In the genomic region with DNA sequence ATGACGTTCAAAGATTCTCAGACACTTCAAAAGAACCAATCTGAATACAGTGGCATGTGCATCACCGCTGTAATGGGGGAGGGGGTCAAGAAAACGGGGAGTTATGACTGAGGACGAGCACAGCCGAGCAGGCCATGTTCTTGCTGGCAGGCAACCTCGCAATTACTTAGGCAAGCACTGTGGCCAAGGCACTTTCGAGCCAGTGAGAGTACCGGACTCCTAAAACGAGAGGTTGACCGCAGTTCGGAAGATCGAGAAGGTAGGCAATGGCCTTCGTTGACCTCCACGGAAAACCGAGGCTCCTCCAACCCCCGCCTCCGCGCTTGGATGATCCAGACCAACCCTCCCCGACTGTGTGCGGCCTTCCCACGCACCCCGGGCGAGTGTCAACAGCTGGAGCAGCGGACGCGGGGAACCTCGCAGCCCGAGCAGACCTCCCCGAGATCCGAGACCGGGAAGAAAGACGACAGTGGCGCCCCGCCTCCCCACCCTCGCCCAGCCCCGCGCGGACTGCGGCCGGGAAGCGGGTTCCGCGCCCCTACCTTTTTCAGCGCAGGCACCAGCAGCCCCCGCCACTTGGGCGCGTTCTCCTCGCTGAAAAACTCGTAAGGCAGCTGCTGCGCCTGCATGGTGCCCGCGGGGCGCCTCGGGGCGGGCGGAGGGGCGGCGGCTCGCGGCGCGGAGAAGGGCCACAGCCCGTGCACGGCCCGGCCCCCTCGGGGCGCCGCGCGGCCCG, we compare ENCODE assay signal across 8 mouse cellular contexts. TPM values are rescaled to one million over a fixed set of nuclear protein-coding genes. Genes with fewer than 3 reads are reported as not detected.
A peak's percentile ranks its signal among the peaks of the same experiment; 100 is the strongest.
DNase-seq lines count a peak whose midpoint lies in the region; ATAC-seq and TF ChIP-seq lines count a peak whose summit lies in the region.

No protein-coding gene starts in this region.

- peak; percentile 53 for DNase-seq in 416B (ENCODE audit: low read depth)
- peak; percentile 69 for DNase-seq in adrenal gland, postnatal 25 days
- DNase-seq in heart, adult 2 months: peak; percentile 73 to 77
- peak; percentile 48 to 56 for DNase-seq in kidney, adult 8-10 months
- peak; percentile 72 for DNase-seq in liver
- peak; percentile 60 for DNase-seq in midbrain, postnatal 0 days (ENCODE audit: low spot score)
- peak; percentile 48 to 55 for DNase-seq in spleen, postnatal 36 days (ENCODE audit: low spot score in 2 of 2)

- H3K4me1 ChIP-seq in embryonic facial prominence, embryonic 13.5 days: peaks cover 18% of the 10 kb centered on the region
- peaks cover 4% of the 10 kb centered on the region for H3K4me1 ChIP-seq in heart, adult 2 months (ENCODE audit: control insufficient read depth, insufficient read depth, low read length)
- H3K4me1 ChIP-seq in midbrain, postnatal 0 days (ENCODE audit: insufficient read depth, low read length): peaks cover 11% of the 10 kb centered on the region

- peak overlapping the region; percentile 94 for H3K27ac ChIP-seq in embryonic facial prominence, embryonic 13.5 days
- H3K27ac ChIP-seq in heart, adult 2 months: peak overlapping the region; percentile 72
- H3K27ac ChIP-seq in midbrain, postnatal 0 days (ENCODE audit: low read depth, low read length): peak overlapping the region; percentile 90

- ATAC-seq in embryonic facial prominence, embryonic 13.5 days (ENCODE audit: insufficient number of reproducible peaks, insufficient read depth, low FRiP score, low TSS enrichment, low read depth): peak; percentile 38; the same call in 1 of the 2 replicates
- peak; percentile 38 for ATAC-seq in midbrain, postnatal 0 days (ENCODE audit: low FRiP score)

- under 1% methylated on average over 55 of the region's 71 CpGs for WGBS in embryonic facial prominence, embryonic 13.5 days
- WGBS in heart, adult 2 months: 1% methylated on average over 70 of the region's 71 CpGs
- WGBS in midbrain, postnatal 0 days: 1% methylated on average over 65 of the region's 71 CpGs

- H3K79me2 ChIP-seq in heart, adult 2 months (replicated peaks; ENCODE audit: control insufficient read depth, insufficient read depth, low read length): peaks cover 3% of the 10 kb centered on the region

- H3K9me3 ChIP-seq in embryonic facial prominence, embryonic 13.5 days: no peaks in the 10 kb centered on the region
- no peaks in the 10 kb centered on the region for H3K9me3 ChIP-seq in midbrain, postnatal 0 days (ENCODE audit: low read length)

- intact Hi-C loops in heart, adult 2 months (cut with DNase I): loop anchor here (2.0 to 5.0 kb wide), 3 partner anchors 25 to 582 kb away; a partner anchor contains a TSS

- no peak for TF ChIP-seq POLR2A in heart, adult 2 months (IDR thresholded peaks at IDR 0.05; ENCODE audit: insufficient read depth, low read depth, low read length)

- no peak for TF ChIP-seq EP300 in heart, adult 2 months (IDR thresholded peaks at IDR 0.05; ENCODE audit: insufficient read depth, low read depth, low read length)

- TF ChIP-seq CTCF in heart, adult 2 months (IDR thresholded peaks at IDR 0.05): no peak
- no peak for TF ChIP-seq CTCF in midbrain, postnatal 0 days (IDR thresholded peaks at IDR 0.05)

- peak overlapping the region; percentile 94 for H3K9ac ChIP-seq in embryonic facial prominence, embryonic 13.5 days
- peak overlapping the region; percentile 99 for H3K9ac ChIP-seq in heart, adult 2 months (ENCODE audit: low read depth, low read length)
- peak overlapping the region; percentile 94 for H3K9ac ChIP-seq in midbrain, postnatal 0 days (replicated peaks; ENCODE audit: low read length, poor library complexity, severe bottlenecking)

- H3K4me3 ChIP-seq in embryonic facial prominence, embryonic 13.5 days: peak overlapping the region; percentile 94
- H3K4me3 ChIP-seq in heart, adult 2 months: peak overlapping the region; percentile 90
- peak overlapping the region; percentile 95 for H3K4me3 ChIP-seq in midbrain, postnatal 0 days (ENCODE audit: low read depth, low read length)

- H3K27me3 ChIP-seq in embryonic facial prominence, embryonic 13.5 days: no peaks in the 10 kb centered on the region
- no peaks in the 10 kb centered on the region for H3K27me3 ChIP-seq in heart, adult 2 months (ENCODE audit: control insufficient read depth, insufficient read depth, low read length)
- H3K27me3 ChIP-seq in midbrain, postnatal 0 days (ENCODE audit: insufficient read depth, low read length): no peaks in the 10 kb centered on the region

- peak overlapping the region; percentile 78 for H3K4me2 ChIP-seq in embryonic facial prominence, embryonic 13.5 days
- peak overlapping the region; percentile 62 for H3K4me2 ChIP-seq in midbrain, postnatal 0 days (ENCODE audit: low read depth, low read length, poor library complexity, severe bottlenecking)

- 0 out of 2 replicates have a peak, but pooled peaks cover 9% of the 10 kb centered on the region for H3K36me3 ChIP-seq in embryonic facial prominence, embryonic 13.5 days
- peaks cover 3% of the 10 kb centered on the region; the same call in 1 of the 2 replicates for H3K36me3 ChIP-seq in heart, adult 2 months (ENCODE audit: control insufficient read depth, insufficient read depth, low read length)
- H3K36me3 ChIP-seq in midbrain, postnatal 0 days (ENCODE audit: insufficient read depth, low read length): no peaks in the 10 kb centered on the region

RNA-seq across cellular contexts. Expression of a gene that starts 0.8 kb away (rescaled TPM):
- 30.3 and 30.9 TPM in 2 replicates for total RNA-seq in adrenal gland, postnatal 25 days (2021)
- 5.5 and 6.8 TPM in 2 replicates for polyA plus RNA-seq in embryonic facial prominence, embryonic 13.5 days (2015; fragmentation: Nextera tagmentation; extraction: Ambion mirVana)
- total RNA-seq in heart, adult 2 months (2021): 10 to 100 TPM; 11.2 to 13.1 TPM
- polyA plus RNA-seq in heart, adult 2 months (2012; rRNA removed): 3.2 and 4.3 TPM in 2 replicates
- 29.0 and 34.3 TPM in 2 replicates for total RNA-seq in midbrain, postnatal 0 days (2014; rRNA removed)
- 6.2 and 7.2 TPM in 2 replicates for polyA plus RNA-seq in midbrain, postnatal 0 days (2015; fragmentation: Nextera tagmentation; extraction: Ambion mirVana)

Comparison
In these comparisons a context has a peak if more than half of its experiments do, and no peak if none do; other contexts are left out.
1. Peak in every context shown above with its lines: DNase-seq, ATAC-seq, H3K4me3 ChIP-seq and H3K27ac ChIP-seq.